25 mouse cellular contexts compared by ENCODE assay signal in the genomic region with DNA sequence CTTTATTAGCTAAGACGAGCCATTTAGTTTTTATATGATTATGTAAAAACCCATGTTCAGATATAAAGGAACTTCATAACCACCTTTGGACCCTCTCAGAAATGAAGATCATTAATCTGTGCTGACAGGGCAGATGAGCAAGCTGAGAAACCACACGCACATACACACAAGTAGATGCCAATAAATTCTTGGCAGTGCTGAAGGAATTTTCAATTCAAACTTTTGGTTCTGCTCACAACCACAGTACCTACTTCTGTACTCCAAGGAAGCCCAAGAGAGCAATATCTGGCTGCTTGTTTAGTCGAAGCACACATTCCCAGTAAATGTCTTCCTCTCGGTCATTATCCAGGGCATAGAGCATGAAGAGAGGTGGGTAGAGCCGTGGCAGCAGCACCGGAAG. TPM values are rescaled to one million over a fixed set of nuclear protein-coding genes. Genes with fewer than 3 reads are reported as not detected.
DNase-seq lines count a peak whose midpoint lies in the region; ATAC-seq and TF ChIP-seq lines count a peak whose summit lies in the region.
"Had no signal": no experiment of that assay in that cellular context is flagged by ENCODE, and none has a peak within 500 bp of the region (broad histone marks: within the 10 kb centered on the region; RNA-seq: fewer than 3 reads in every experiment).

No protein-coding gene starts in this region.

- peaks cover 9% of the 10 kb centered on the region for H3K4me1 ChIP-seq in kidney, adult 2 months (ENCODE audit: control insufficient read depth, insufficient read depth, low read length)
- peaks cover 10% of the 10 kb centered on the region for H3K4me1 ChIP-seq in kidney, embryonic 15.5 days
- peaks cover 7% of the 10 kb centered on the region for H3K4me1 ChIP-seq in liver, adult 2 months (ENCODE audit: control insufficient read depth, insufficient read depth, low read length)
- peaks cover 33% of the 10 kb centered on the region for H3K4me1 ChIP-seq in liver, embryonic 12.5 days
- peaks cover 21% of the 10 kb centered on the region; the same call in 1 of the 2 replicates for H3K4me1 ChIP-seq in small intestine, adult 2 months (ENCODE audit: control insufficient read depth, insufficient read depth, insufficient read length, low read length)
- H3K4me1 ChIP-seq: forebrain, embryonic 13.5 days; forebrain, embryonic 15.5 days had no signal

- H3K27ac ChIP-seq in kidney, adult 2 months (ENCODE audit: insufficient read depth, low read depth, low read length): peak overlapping the region; percentile 67
- H3K27ac ChIP-seq in kidney, embryonic 15.5 days: peak overlapping the region; percentile 58
- H3K27ac ChIP-seq in liver, adult 2 months (replicated peaks; ENCODE audit: insufficient read depth, low read depth, low read length): no peak overlapping the region
- no peak overlapping the region for H3K27ac ChIP-seq in liver, embryonic 12.5 days
- peak overlapping the region; percentile 33; the same call in 1 of the 2 replicates for H3K27ac ChIP-seq in small intestine, adult 2 months (ENCODE audit: insufficient read depth, low read depth, low read length)
- H3K27ac ChIP-seq: embryonic facial prominence, embryonic 10.5 days; embryonic facial prominence, embryonic 12.5 days; forebrain, embryonic 13.5 days; forebrain, embryonic 15.5 days had no signal

- H3K4me2 ChIP-seq in kidney, embryonic 15.5 days: no peak overlapping the region
- no peak overlapping the region for H3K4me2 ChIP-seq in liver, embryonic 12.5 days
- H3K4me2 ChIP-seq: embryonic facial prominence, embryonic 12.5 days; forebrain, embryonic 13.5 days; forebrain, embryonic 15.5 days had no signal

- TF ChIP-seq POLR2A in kidney, adult 2 months (IDR thresholded peaks at IDR 0.05; ENCODE audit: low read depth, low read length): no peak
- no peak for TF ChIP-seq POLR2A in liver, adult 2 months (IDR thresholded peaks at IDR 0.05; ENCODE audit: extremely low read depth, insufficient read depth, low read length)
- no peak for TF ChIP-seq POLR2A in small intestine, adult 2 months (IDR thresholded peaks at IDR 0.05; ENCODE audit: low read depth, low read length)

- TF ChIP-seq CTCF in kidney, adult 2 months (conservative IDR thresholded peaks at IDR 0.05; ENCODE audit: insufficient read depth, insufficient read length, low read depth, low read length): no peak
- no peak for TF ChIP-seq CTCF in liver, adult 2 months (IDR thresholded peaks at IDR 0.05; ENCODE audit: low read depth, low read length)
- TF ChIP-seq CTCF in small intestine, adult 2 months (IDR thresholded peaks at IDR 0.05; ENCODE audit: extremely low read depth, insufficient read length, insufficient replicate concordance, low read depth, low read length): no peak

- 46% methylated on average over 6 of the region's 6 CpGs for WGBS in kidney, adult 2 months
- WGBS in kidney, embryonic 15.5 days: 79% methylated on average over 6 of the region's 6 CpGs
- WGBS in liver, adult 2 months: 55% methylated on average over 6 of the region's 6 CpGs
- 75% methylated on average over 6 of the region's 6 CpGs for WGBS in liver, embryonic 12.5 days (ENCODE audit: insufficient replicate concordance)
- 64% methylated on average over 6 of the region's 6 CpGs for WGBS in small intestine, adult 2 months

- H3K4me3 ChIP-seq in kidney, adult 2 months (ENCODE audit: insufficient read depth, low read depth, low read length): no peak overlapping the region
- H3K4me3 ChIP-seq in kidney, embryonic 15.5 days (replicated peaks): no peak overlapping the region
- H3K4me3 ChIP-seq in liver, adult 2 months (ENCODE audit: insufficient read depth, low read depth, low read length): no peak overlapping the region
- H3K4me3 ChIP-seq in liver, embryonic 12.5 days: no peak overlapping the region
- H3K4me3 ChIP-seq in small intestine, adult 2 months (ENCODE audit: low read depth, low read length): no peak overlapping the region
- H3K4me3 ChIP-seq: embryonic facial prominence, embryonic 10.5 days; embryonic facial prominence, embryonic 12.5 days; forebrain, embryonic 13.5 days; forebrain, embryonic 15.5 days had no signal

- H3K79me2 ChIP-seq in liver, adult 2 months (ENCODE audit: control insufficient read depth, insufficient read depth, low read length): no peaks in the 10 kb centered on the region

- no peaks in the 10 kb centered on the region; the same call in 1 of the 2 replicates for H3K36me3 ChIP-seq in kidney, adult 2 months (ENCODE audit: control insufficient read depth, insufficient read depth, low read length)
- peaks cover 41% of the 10 kb centered on the region for H3K36me3 ChIP-seq in kidney, embryonic 15.5 days
- H3K36me3 ChIP-seq in liver, adult 2 months (ENCODE audit: control insufficient read depth, insufficient read depth, low read length): peaks cover 58% of the 10 kb centered on the region
- peaks cover 40% of the 10 kb centered on the region for H3K36me3 ChIP-seq in liver, embryonic 12.5 days
- H3K36me3 ChIP-seq in small intestine, adult 2 months (ENCODE audit: control insufficient read depth, insufficient read depth, low read length): peaks cover 28% of the 10 kb centered on the region

- H3K27me3 ChIP-seq in kidney, adult 2 months (replicated peaks; ENCODE audit: control insufficient read depth, insufficient read depth, low read length): no peaks in the 10 kb centered on the region
- H3K27me3 ChIP-seq in kidney, embryonic 15.5 days: no peaks in the 10 kb centered on the region
- no peaks in the 10 kb centered on the region for H3K27me3 ChIP-seq in liver, adult 2 months (ENCODE audit: control insufficient read depth, insufficient read depth, low read length)
- H3K27me3 ChIP-seq in liver, embryonic 12.5 days (replicated peaks): no peaks in the 10 kb centered on the region
- no peaks in the 10 kb centered on the region for H3K27me3 ChIP-seq in small intestine, adult 2 months (ENCODE audit: control insufficient read depth, insufficient read depth, low read length)
- H3K27me3 ChIP-seq: embryonic facial prominence, embryonic 12.5 days; forebrain, embryonic 13.5 days; forebrain, embryonic 15.5 days; Patski had no signal

- no peak overlapping the region for H3K9ac ChIP-seq in kidney, embryonic 15.5 days
- H3K9ac ChIP-seq in liver, adult 2 months (ENCODE audit: low read depth, low read length): no peak overlapping the region
- no peak overlapping the region for H3K9ac ChIP-seq in liver, embryonic 12.5 days
- H3K9ac ChIP-seq: embryonic facial prominence, embryonic 12.5 days; forebrain, embryonic 13.5 days; forebrain, embryonic 15.5 days; forebrain, postnatal 0 days had no signal

- DNase-seq in kidney, adult 2 months: peak; percentile 57
- DNase-seq in kidney, postnatal 4 days: no peak
- DNase-seq in kidney, postnatal 25 days: no peak
- DNase-seq in liver, adult 2 months (ENCODE audit: extremely low read depth, low read depth, low spot score): peak; percentile 49
- DNase-seq in adrenal gland, adult (ENCODE audit: inconsistent age in 2 of 2, low spot score in 1 of 2): no peak
- DNase-seq: adrenal gland, adult 2 months; adrenal gland, postnatal 10 days; adrenal gland, postnatal 25 days; cerebellum, adult 11 months; cerebellum, adult 18-20 months; cerebellum, adult 8-10 months; cerebellum, adult 9-11 months; cerebellum, postnatal 14 days; cerebellum, postnatal 36 days; embryo, embryonic 11 days; forebrain, postnatal 0 days had no signal

- ATAC-seq in kidney, embryonic 15.5 days (replicated peaks; ENCODE audit: low FRiP score): no peak
- ATAC-seq in liver, embryonic 12.5 days: no peak
- ATAC-seq: activated CD4-positive, CD25-positive, alpha-beta regulatory T cell, adult 4 months; forebrain, embryonic 13.5 days; forebrain, embryonic 15.5 days; forebrain, postnatal 0 days; Patski had no signal

- no peaks in the 10 kb centered on the region for H3K9me3 ChIP-seq in kidney, embryonic 15.5 days (replicated peaks)
- H3K9me3 ChIP-seq in liver, embryonic 12.5 days (replicated peaks): no peaks in the 10 kb centered on the region
- H3K9me3 ChIP-seq: embryonic facial prominence, embryonic 10.5 days; embryonic facial prominence, embryonic 12.5 days; forebrain, embryonic 13.5 days; forebrain, embryonic 15.5 days had no signal

RNA-seq across cellular contexts. Expression of gene Mpp4, which starts 6.4 kb away (rescaled TPM):
- 2.6 TPM in 2 replicates for polyA plus RNA-seq in kidney, adult 2 months (2012; rRNA removed)
- 0.27 and 0.35 TPM in 2 replicates for polyA plus RNA-seq in kidney, embryonic 15.5 days (2015; fragmentation: Nextera tagmentation; extraction: Ambion mirVana)
- total RNA-seq in liver, adult 2 months (2014; rRNA removed): 2.3 and 4.0 TPM in 2 replicates
- 5.5 and 7.6 TPM in 2 replicates for polyA plus RNA-seq in liver, adult 2 months (2012; rRNA removed)
- polyA plus RNA-seq in liver, embryonic 12.5 days (2016; fragmentation: Nextera tagmentation; extraction: Ambion mirVana): 0.25 and 0.45 TPM in 2 replicates
- 1.4 and 2.9 TPM in 2 replicates for polyA plus RNA-seq in small intestine, adult 2 months (2012; rRNA removed)
- total RNA-seq: adrenal gland, postnatal 25 days had no signal

RNA-seq across cellular contexts. Expression of gene Tmem237, which starts 49.4 kb away (rescaled TPM):
- 9.6 and 10.3 TPM in 2 replicates for polyA plus RNA-seq in kidney, adult 2 months (2012; rRNA removed)
- 39.0 and 42.9 TPM in 2 replicates for polyA plus RNA-seq in kidney, embryonic 15.5 days (2015; fragmentation: Nextera tagmentation; extraction: Ambion mirVana)
- 4.5 and 5.2 TPM in 2 replicates for total RNA-seq in liver, adult 2 months (2014; rRNA removed)
- 1.1 and 1.8 TPM in 2 replicates for polyA plus RNA-seq in liver, adult 2 months (2012; rRNA removed)
- 10.4 and 11.5 TPM in 2 replicates for polyA plus RNA-seq in liver, embryonic 12.5 days (2016; fragmentation: Nextera tagmentation; extraction: Ambion mirVana)
- polyA plus RNA-seq in small intestine, adult 2 months (2012; rRNA removed): 0.47 and 0.51 TPM in 2 replicates

Comparison
In these comparisons a context has a peak if more than half of its experiments do, and no peak if none do; other contexts are left out.
1. DNase-seq: peak in kidney, adult 2 months (single experiment) and liver, adult 2 months (single experiment); none in kidney, postnatal 4 days (0 of 2), kidney, postnatal 25 days (0 of 2) and adrenal gland, adult (0 of 2).
2. H3K27ac ChIP-seq: peak in kidney, adult 2 months (single experiment), kidney, embryonic 15.5 days (single experiment) and small intestine, adult 2 months (single experiment); none in liver, adult 2 months (single experiment) and liver, embryonic 12.5 days (single experiment).